In the genomic region with DNA sequence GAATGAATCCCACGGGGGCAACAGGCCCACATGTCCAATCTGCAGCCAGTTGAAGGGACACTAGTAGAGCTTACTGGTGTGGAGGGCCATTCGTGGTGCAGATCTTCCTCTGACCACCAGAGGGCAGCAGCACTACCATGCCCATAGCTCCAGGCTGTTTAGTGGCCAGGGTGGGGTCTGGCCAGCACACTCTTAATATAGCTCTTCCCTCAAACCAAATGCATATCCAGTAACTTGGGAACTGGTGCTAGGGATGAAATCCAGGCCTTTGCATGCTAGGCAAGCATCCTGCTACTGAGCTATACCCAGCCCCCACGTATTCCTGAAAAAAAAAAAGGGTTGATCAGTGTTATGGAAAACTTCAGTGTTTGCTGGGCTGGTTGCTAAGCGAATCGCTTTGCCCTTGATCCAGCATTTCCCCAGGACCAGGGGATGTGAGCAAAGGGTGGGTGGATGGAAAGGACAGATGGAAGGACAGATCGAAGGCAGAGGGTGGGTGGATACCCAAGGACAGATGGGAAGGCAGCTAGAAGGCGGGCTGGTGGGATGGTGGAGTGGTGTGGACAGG, we compare ENCODE assay signal across 8 mouse cellular contexts. TPM values are rescaled to one million over a fixed set of nuclear protein-coding genes. Genes with fewer than 3 reads are reported as not detected.
DNase-seq lines count a peak whose midpoint lies in the region; ATAC-seq and TF ChIP-seq lines count a peak whose summit lies in the region.

No protein-coding gene starts in this region.

- 67% methylated on average over 7 of the region's 7 CpGs for WGBS in thymus, adult 2 months
- 59% methylated on average over 7 of the region's 7 CpGs for WGBS in midbrain, embryonic 12.5 days
- WGBS in stomach, embryonic 14.5 days, result 61% methylated on average over 7 of the region's 7 CpGs

- ATAC-seq in midbrain, embryonic 12.5 days (ENCODE audit: low FRiP score, low read depth), result peak; percentile 71; the same call in 1 of the 2 replicates
- peak; percentile 29; the same call in 1 of the 2 replicates for ATAC-seq in stomach, embryonic 14.5 days (ENCODE audit: insufficient number of reproducible peaks, insufficient read depth, low FRiP score, low read depth)

- H3K9me3 ChIP-seq in midbrain, embryonic 12.5 days, result no peaks in the 10 kb centered on the region
- H3K9me3 ChIP-seq in stomach, embryonic 14.5 days (ENCODE audit: control insufficient read depth, low read depth, low read length), result no peaks in the 10 kb centered on the region

- no peaks in the 10 kb centered on the region for H3K36me3 ChIP-seq in thymus, adult 2 months (ENCODE audit: control insufficient read depth, insufficient read depth, low read length)
- H3K36me3 ChIP-seq in midbrain, embryonic 12.5 days, result no peaks in the 10 kb centered on the region
- H3K36me3 ChIP-seq in stomach, embryonic 14.5 days (ENCODE audit: control insufficient read depth, insufficient read depth, low read length), result no peaks in the 10 kb centered on the region

- peak; percentile 46 for DNase-seq in thymus, adult 2 months
- DNase-seq in thymus, adult 18-20 months, result no peak
- peak; percentile 70 for DNase-seq in cerebellum, adult 9-11 months
- DNase-seq in gastrocnemius, postnatal 10 days, result peak; percentile 61
- peak; percentile 69 for DNase-seq in induced T-regulatory cell, adult 2 months (ENCODE audit: low read depth)
- DNase-seq in left cerebral cortex, adult 8-10 months (ENCODE audit: low spot score in 2 of 2), result peak; percentile 49 to 59

- peak; percentile 88; the same call in 1 of the 2 replicates for TF ChIP-seq CTCF in thymus, adult 2 months (IDR thresholded peaks at IDR 0.05; ENCODE audit: borderline replicate concordance, control insufficient read depth, extremely low read depth, insufficient read depth, low read length, poor library complexity)

- no peak overlapping the region for H3K27ac ChIP-seq in thymus, adult 2 months (ENCODE audit: control insufficient read depth, insufficient read depth, low read length)
- no peak overlapping the region for H3K27ac ChIP-seq in midbrain, embryonic 12.5 days (replicated peaks)
- no peak overlapping the region; the same call in 1 of the 2 replicates for H3K27ac ChIP-seq in stomach, embryonic 14.5 days (ENCODE audit: low read length)

- H3K27me3 ChIP-seq in thymus, adult 2 months (ENCODE audit: control insufficient read depth, insufficient read depth, low read length), result no peaks in the 10 kb centered on the region
- no peaks in the 10 kb centered on the region; the same call in none of the 2 replicates for H3K27me3 ChIP-seq in midbrain, embryonic 12.5 days
- no peaks in the 10 kb centered on the region for H3K27me3 ChIP-seq in stomach, embryonic 14.5 days (ENCODE audit: control insufficient read depth, insufficient read depth, low read length)

- H3K4me3 ChIP-seq in thymus, adult 2 months (ENCODE audit: control insufficient read depth, insufficient read depth, low read length), result no peak overlapping the region
- H3K4me3 ChIP-seq in midbrain, embryonic 12.5 days, result no peak overlapping the region
- H3K4me3 ChIP-seq in stomach, embryonic 14.5 days (ENCODE audit: low read depth, low read length), result no peak overlapping the region

- no peak overlapping the region for H3K9ac ChIP-seq in midbrain, embryonic 12.5 days (replicated peaks)
- H3K9ac ChIP-seq in stomach, embryonic 14.5 days (replicated peaks; ENCODE audit: low read depth, low read length), result no peak overlapping the region

- TF ChIP-seq POLR2A in thymus, adult 2 months (IDR thresholded peaks at IDR 0.05; ENCODE audit: control insufficient read depth, extremely low read depth, insufficient read depth, low read length, poor library complexity), result no peak

- H3K4me2 ChIP-seq in midbrain, embryonic 12.5 days (replicated peaks), result no peak overlapping the region
- no peak overlapping the region for H3K4me2 ChIP-seq in stomach, embryonic 14.5 days (replicated peaks; ENCODE audit: low read depth, low read length)

- H3K4me1 ChIP-seq in thymus, adult 2 months (replicated peaks; ENCODE audit: control insufficient read depth, insufficient read depth, low read length), result no peaks in the 10 kb centered on the region
- H3K4me1 ChIP-seq in midbrain, embryonic 12.5 days, result no peaks in the 10 kb centered on the region
- no peaks in the 10 kb centered on the region for H3K4me1 ChIP-seq in stomach, embryonic 14.5 days (ENCODE audit: control insufficient read depth, insufficient read depth, low read length)

RNA-seq across cellular contexts. Expression of gene Ablim2, which starts 37.9 kb away (rescaled TPM):
- 4.0 and 4.5 TPM in 2 replicates for polyA plus RNA-seq in thymus, adult 2 months (2012; rRNA removed)
- total RNA-seq in gastrocnemius, postnatal 10 days (2021), result 10 to 100 TPM; 51.3 to 68.7 TPM
- total RNA-seq in left cerebral cortex, adult 8-10 months (2022), result 100 to 1,000 TPM; 168 to 199 (median 195) TPM
- polyA plus RNA-seq in midbrain, embryonic 12.5 days (2016; fragmentation: Nextera tagmentation; extraction: Ambion mirVana), result 1.1 and 1.2 TPM in 2 replicates
- 1.3 and 3.2 TPM in 2 replicates for polyA plus RNA-seq in stomach, embryonic 14.5 days (2014; fragmentation: Nextera tagmentation; extraction: Ambion mirVana)

RNA-seq across cellular contexts. Expression of gene Sh3tc1, which starts 55.8 kb away (rescaled TPM):
- polyA plus RNA-seq in thymus, adult 2 months (2012; rRNA removed), result 4.4 and 5.2 TPM in 2 replicates
- total RNA-seq in gastrocnemius, postnatal 10 days (2021), result 1 to 10 TPM; 3.7 to 5.2 TPM
- total RNA-seq in left cerebral cortex, adult 8-10 months (2022), result 1 to 10 TPM; 1.6 to 5.9 (median 3.3) TPM
- polyA plus RNA-seq in midbrain, embryonic 12.5 days (2016; fragmentation: Nextera tagmentation; extraction: Ambion mirVana), result 3.2 and 3.5 TPM in 2 replicates
- 2.9 and 3.2 TPM in 2 replicates for polyA plus RNA-seq in stomach, embryonic 14.5 days (2014; fragmentation: Nextera tagmentation; extraction: Ambion mirVana)

Comparison
In these comparisons a context has a peak if more than half of its experiments do, and no peak if none do; other contexts are left out.
1. DNase-seq: peak in thymus, adult 2 months (single experiment), cerebellum, adult 9-11 months (single experiment), gastrocnemius, postnatal 10 days (single experiment), induced T-regulatory cell, adult 2 months (single experiment) and left cerebral cortex, adult 8-10 months (2 of 2); none in thymus, adult 18-20 months (0 of 2).